Mouse (Mus musculus) lung, embryonic 15.5 days (tissue): ENCODE results near the gene Tns3. TPM values are rescaled to one million over a fixed set of nuclear protein-coding genes. Genes with fewer than 3 reads are reported as not detected.
"Not testable (repeated sequence)": the region's sequence is repeated elsewhere in the genome, so short reads cannot be mapped to it uniquely, and the experiment has no call there.

Experiments
- ATAC-seq: fragments of 200-750 bp; cut with Nextera tagmentation; 2 replicates; pipeline ENCODE4 v1.8.0; 2017; ENCODE audit warnings: moderate number of reproducible peaks, borderline replicate concordance; ENCODE audit not compliant: low FRiP score, low TSS enrichment; ENCODE audit errors: extremely low read depth
- H3K27ac ChIP-seq: fragments of 300-500 bp; sonication (generic); 2 replicates; pipeline ENCODE4 v1.5.1; 2015; ENCODE audit warnings: moderate library complexity, mild to moderate bottlenecking, inconsistent platforms
- H3K27me3 ChIP-seq: fragments of 300-500 bp; sonication (generic); 2 replicates; pipeline ENCODE4 v1.6.1; 2015; ENCODE audit warnings: inconsistent platforms
- H3K36me3 ChIP-seq: fragments of 300-500 bp; sonication (generic); 2 replicates; pipeline ENCODE4 v1.6.1; 2015; ENCODE audit warnings: inconsistent platforms
- H3K4me1 ChIP-seq: fragments of 300-500 bp; sonication (generic); 2 replicates; pipeline ENCODE4 v1.6.1; 2015; ENCODE audit warnings: inconsistent platforms
- H3K4me2 ChIP-seq: fragments of 300-500 bp; sonication (generic); 2 replicates; pipeline ENCODE4 v1.6.1; 2015; ENCODE audit warnings: inconsistent platforms, mild to moderate bottlenecking, moderate library complexity
- H3K4me3 ChIP-seq: fragments of 300-500 bp; sonication (generic); 2 replicates; pipeline ENCODE4 v1.5.1; 2015; ENCODE audit warnings: mild to moderate bottlenecking, inconsistent platforms
- H3K9ac ChIP-seq: fragments of 300-500 bp; sonication (generic); 2 replicates; pipeline ENCODE4 v1.6.1; 2015; ENCODE audit warnings: inconsistent platforms
- H3K9me3 ChIP-seq: fragments of 300-500 bp; sonication (generic); 2 replicates; pipeline ENCODE4 v1.6.1; 2016; ENCODE audit warnings: inconsistent platforms
- WGBS: fragments of 180-500 bp; shearing (Covaris S2); methylation state at CpG from one replicate; pipeline ENCODE4 v1.1.7; 2015; 5-methylcytosine and 5-hydroxymethylcytosine counted together
- polyA plus RNA-seq: library from polyadenylated mRNA; unstranded; fragments of >200 nt; fragmentation: Nextera tagmentation; extraction: Ambion mirVana; gene quantifications from 2 replicates; pipeline ENCODE4 v1.2.1, GENCODE M21; 2015

Gene Tns3
- polyA plus RNA-seq, 1 experiment from 2014 or later = 55.9 TPM

DNA sequence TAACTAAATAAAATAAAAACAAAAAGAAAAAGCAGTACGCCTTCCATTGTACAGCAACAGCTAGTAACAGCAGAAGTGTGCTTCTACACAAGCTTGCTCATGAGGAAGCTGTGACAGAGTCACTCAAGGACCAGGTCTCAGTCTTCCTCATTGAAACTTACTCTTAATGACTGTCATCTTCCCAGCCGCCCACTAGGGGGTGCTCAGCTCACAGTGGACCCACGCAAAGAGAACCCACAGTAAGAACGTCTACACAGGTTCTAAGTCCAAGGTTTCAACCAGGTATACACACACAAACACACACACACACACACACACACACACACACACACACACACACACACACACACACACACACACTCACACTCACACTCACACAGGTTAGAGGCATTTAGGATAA is 129.4 kb downstream of the Tns3 start:
- Histone ChIP-seq H3K27me3 (no peaks in the 10 kb centered on the region), H3K36me3 (peaks cover 20% of the 10 kb centered on the region), H3K4me1 (peaks cover 25% of the 10 kb centered on the region), H3K9ac (no peak overlapping the region), H3K27ac (no peak overlapping the region), H3K4me2 (no peak overlapping the region), H3K9me3 (no peaks in the 10 kb centered on the region), H3K4me3 (no peak overlapping the region)
- WGBS = 18% methylated on average over 4 of the region's 4 CpGs
- no peak for ATAC-seq

DNA sequence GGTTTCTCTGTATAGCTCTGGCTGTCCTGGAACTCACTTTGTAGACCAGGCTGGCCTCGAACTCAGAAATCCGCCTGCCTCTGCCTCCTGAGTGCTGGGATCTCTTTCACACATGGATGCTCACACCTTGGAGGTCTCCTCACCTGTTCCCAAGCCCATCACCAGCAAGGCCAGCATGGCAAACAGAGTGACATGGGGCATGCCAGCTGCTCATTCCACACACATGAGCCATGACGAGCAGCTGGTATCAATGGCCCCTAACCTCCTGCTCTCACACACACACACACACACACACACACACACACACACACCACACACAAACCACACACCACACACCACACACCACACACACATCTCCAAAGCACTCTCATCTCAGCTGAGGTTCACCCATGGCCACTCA is 131.6 kb downstream of the Tns3 start:
- not testable (repeated sequence) for ATAC-seq, H3K27me3 ChIP-seq, H3K4me2 ChIP-seq, H3K9me3 ChIP-seq, H3K4me3 ChIP-seq, H3K9ac ChIP-seq, H3K27ac ChIP-seq
- H3K4me1 ChIP-seq = peaks cover 11% of the 10 kb centered on the region
- 97% methylated on average over 3 of the region's 3 CpGs for WGBS
- H3K36me3 ChIP-seq = peaks cover 28% of the 10 kb centered on the region

DNA sequence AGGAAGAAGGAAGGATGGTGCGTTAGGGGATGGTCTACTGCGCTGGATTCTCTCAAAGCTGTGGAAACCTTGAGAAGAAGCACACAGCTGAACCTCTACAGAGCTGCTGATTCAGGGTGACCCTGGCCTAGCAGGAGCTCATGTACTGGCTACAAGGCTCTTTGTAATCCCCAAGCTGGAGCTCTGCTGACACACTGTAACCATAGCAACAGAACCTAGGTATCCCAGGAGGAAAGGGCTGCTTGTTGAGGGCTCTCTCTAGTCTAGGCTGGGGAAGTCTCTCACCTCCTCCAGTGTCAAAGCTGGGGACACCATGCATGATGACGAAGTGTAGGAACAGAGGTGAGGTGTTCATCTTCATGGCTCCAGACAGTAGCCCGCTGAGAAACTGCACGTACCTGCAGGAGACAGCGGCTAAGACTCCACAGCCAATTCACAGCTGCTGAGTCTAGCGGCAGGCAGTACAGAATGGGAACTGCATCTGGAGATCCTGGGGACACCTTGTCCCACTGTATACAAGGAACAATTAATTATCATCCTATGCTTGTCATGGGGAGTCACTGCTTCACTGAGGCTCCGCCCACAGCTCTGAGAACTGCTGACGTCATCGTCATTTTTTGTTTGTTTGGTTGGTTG is 132.1 kb downstream of the Tns3 start:
- Histone ChIP-seq H3K36me3 (peaks cover 28% of the 10 kb centered on the region), H3K9ac (no peak overlapping the region), H3K9me3 (no peaks in the 10 kb centered on the region), H3K4me1 (peaks cover 7% of the 10 kb centered on the region), H3K4me3 (no peak overlapping the region), H3K27ac (no peak overlapping the region), H3K4me2 (no peak overlapping the region), H3K27me3 (no peaks in the 10 kb centered on the region)
- no peak for ATAC-seq
- WGBS = 89% methylated on average over 10 of the region's 10 CpGs

DNA sequence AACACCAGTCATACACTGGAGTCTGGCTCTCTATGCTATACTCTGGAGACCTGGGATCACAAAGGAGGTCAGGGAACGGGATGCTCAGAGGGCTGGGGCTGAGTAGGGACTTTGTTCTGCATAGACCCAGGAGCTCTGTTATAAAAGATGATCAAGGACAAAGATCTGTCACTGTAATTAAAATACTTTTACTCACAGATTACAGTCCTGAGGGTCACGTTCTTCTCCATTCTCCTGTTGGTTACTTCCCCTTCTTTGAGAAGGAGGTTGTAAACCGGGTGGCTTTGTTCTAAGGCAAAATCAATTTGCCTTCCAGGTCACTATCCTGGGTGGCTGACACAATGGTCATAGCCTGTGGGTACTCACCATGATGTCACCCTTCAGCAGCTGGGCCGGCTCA is 133.8 kb downstream of the Tns3 start:
- Histone ChIP-seq H3K4me3 (no peak overlapping the region), H3K36me3 (peaks cover 24% of the 10 kb centered on the region), H3K4me2 (no peak overlapping the region), H3K9me3 (no peaks in the 10 kb centered on the region), H3K9ac (no peak overlapping the region), H3K4me1 (peaks cover 16% of the 10 kb centered on the region), H3K27me3 (no peaks in the 10 kb centered on the region), H3K27ac (no peak overlapping the region)
- ATAC-seq = no peak
- WGBS = 84% methylated on average over 4 of the region's 4 CpGs

DNA sequence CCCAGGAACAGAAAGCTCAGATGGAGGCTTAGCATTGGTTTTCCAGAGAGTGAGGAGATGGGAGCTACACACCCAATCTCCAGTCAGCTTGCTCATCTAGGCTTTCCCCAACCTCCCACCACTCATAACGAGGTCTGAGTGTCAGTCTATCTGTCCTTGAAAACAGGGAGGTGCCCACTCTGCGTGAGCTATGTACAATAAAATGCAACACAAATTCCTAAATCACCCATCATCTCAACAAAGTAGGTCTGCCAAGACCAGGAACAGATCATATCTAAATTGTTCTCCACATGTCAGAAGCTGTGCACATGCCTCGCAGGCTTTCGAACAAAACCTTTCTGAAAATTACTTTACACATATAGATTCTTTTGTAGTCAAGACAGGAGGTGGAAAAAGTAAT is 134.3 kb downstream of the Tns3 start:
- Histone ChIP-seq H3K4me1 (peaks cover 17% of the 10 kb centered on the region), H3K9me3 (no peaks in the 10 kb centered on the region), H3K27ac (no peak overlapping the region), H3K27me3 (no peaks in the 10 kb centered on the region), H3K4me3 (no peak overlapping the region), H3K9ac (no peak overlapping the region), H3K4me2 (no peak overlapping the region), H3K36me3 (peaks cover 24% of the 10 kb centered on the region)
- 86% methylated on average over 4 of the region's 4 CpGs for WGBS
- ATAC-seq = no peak

DNA sequence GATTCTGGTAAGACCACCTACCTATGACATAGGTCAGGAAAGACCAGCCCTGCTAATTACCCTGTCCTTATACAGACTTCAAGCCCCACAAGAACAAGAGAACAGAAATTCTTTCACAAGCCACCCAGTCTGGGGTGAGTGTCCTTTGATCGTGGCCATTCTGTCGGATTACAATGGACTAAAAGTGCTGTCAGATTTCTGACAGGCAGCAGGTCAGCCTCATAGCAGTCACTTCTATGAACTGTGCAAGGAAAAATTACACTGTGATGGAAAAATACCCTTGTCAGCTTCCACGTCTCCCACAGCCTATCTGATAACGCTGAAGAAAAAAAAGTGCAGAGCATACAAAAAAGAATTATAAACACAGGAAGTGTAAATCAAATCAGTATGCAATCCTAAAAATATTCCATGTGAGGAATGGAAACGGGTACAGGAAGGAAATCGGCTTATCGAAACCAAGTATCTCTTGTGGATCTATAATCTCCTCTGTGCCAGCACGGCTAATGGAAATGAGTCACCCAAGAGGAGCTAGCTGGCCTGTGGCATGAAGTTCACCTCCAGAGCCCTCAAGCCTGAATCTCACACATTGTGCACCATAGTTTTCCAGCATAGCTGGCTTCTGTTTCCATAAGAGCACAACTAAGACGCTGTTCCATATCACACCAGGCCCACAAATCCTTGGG is 138.7 kb downstream of the Tns3 start:
- H3K4me2 ChIP-seq = no peak overlapping the region
- H3K9ac ChIP-seq = no peak overlapping the region
- no peak overlapping the region for H3K4me3 ChIP-seq
- H3K27ac ChIP-seq = peak overlapping the region; percentile 92
- H3K4me1 ChIP-seq = peaks cover 35% of the 10 kb centered on the region
- ATAC-seq = peak; percentile 86
- peaks cover 18% of the 10 kb centered on the region for H3K36me3 ChIP-seq
- 32% methylated on average over 9 of the region's 9 CpGs for WGBS
- H3K27me3 ChIP-seq = no peaks in the 10 kb centered on the region
- H3K9me3 ChIP-seq = no peaks in the 10 kb centered on the region

DNA sequence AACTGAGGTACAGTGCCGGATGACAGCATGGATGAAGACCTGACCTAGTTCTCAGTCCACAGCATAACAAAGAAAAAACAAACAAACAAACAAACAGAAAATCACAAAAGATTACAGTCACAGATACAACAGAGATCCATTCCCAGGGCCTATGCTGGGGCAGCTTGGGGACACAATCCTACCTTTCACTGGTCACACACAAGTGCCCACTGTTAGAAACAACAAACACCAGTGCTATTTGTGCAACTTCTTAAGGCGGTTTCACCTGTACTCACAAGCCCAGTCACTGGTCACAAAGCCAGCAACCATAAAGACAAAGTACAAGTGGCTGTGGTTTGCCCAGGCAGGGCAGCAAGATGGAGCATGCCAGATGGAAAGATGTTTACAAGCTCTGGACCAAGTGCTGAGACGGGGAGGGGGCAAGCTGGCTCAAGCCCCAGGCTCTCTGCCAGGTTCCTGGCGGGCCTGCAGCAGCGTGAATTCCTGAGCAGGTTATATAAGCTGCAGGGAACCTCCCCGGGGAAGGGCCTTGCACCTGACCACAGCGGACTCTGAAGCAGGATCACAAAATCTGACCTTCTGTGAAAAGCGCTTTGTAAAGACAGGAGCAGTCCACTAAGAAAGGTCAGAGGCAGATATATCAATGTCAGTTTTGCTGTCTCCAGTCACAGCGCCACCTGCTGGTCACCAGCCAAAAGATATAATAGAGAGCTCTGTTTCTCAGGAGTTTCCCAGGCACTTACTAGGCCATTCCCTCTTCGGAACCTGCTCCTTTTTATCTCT is 140.8 kb downstream of the Tns3 start:
- H3K9me3 ChIP-seq = no peaks in the 10 kb centered on the region
- H3K27ac ChIP-seq = peak overlapping the region; percentile 92
- H3K36me3 ChIP-seq = peaks cover 9% of the 10 kb centered on the region; the same call in 1 of the 2 replicates
- WGBS = 30% methylated on average over 10 of the region's 10 CpGs
- H3K27me3 ChIP-seq = no peaks in the 10 kb centered on the region
- ATAC-seq = peak; percentile 11; the same call in 1 of the 2 replicates
- no peak overlapping the region for H3K4me2 ChIP-seq
- H3K4me1 ChIP-seq = peaks cover 35% of the 10 kb centered on the region
- H3K9ac ChIP-seq = no peak overlapping the region
- no peak overlapping the region for H3K4me3 ChIP-seq

DNA sequence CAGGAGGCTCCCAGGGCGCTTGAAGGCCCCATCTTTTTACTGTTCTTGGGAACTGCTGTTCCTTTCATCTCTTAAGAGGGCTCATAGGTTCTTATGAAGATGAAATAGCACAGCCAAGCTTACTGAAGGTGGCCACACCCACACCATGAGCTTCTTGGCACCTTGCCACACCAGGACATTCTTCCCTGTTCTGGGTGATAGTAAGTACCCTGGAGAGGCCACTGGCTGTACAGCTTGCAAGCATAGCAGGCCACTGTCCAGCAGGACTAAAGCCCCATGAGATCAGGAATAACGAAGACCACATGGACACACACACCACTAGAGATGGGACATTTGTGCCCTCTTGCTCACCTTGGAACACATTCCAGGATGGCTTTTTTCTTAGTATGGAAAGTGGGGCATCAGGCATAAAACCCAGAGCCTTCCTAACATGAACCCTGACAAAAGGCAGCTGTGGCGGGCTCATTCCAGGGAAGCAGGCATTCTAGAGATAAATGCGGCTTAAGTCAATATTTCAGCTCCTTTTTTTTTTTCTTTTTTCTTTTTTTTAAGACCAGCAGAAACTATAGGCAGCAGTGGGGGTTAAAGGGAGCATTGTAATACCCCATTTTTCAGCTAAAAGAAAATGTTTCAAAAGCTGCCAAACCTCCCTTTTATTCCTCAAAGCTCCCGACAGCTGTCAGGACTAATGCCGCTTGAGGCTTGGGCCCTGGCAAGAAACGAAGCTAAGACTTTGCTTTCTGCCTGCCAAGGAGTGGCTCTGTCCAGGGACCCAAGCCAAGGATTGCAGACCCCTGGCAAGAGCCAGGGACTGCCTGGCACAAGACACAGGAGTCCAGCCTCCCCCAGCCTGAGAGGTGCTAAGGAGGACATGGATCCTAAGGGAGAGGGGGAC is 150.7 kb downstream of the Tns3 start:
- 19% methylated on average over 7 of the region's 7 CpGs for WGBS
- Histone ChIP-seq H3K27me3 (no peaks in the 10 kb centered on the region), H3K27ac (peak overlapping the region; percentile 92), H3K4me1 (peaks cover 28% of the 10 kb centered on the region), H3K4me3 (no peak overlapping the region), H3K9ac (no peak overlapping the region), H3K36me3 (peaks cover 26% of the 10 kb centered on the region), H3K4me2 (no peak overlapping the region; the same call in 1 of the 2 replicates), H3K9me3 (no peaks in the 10 kb centered on the region)
- peak; percentile 85 for ATAC-seq

DNA sequence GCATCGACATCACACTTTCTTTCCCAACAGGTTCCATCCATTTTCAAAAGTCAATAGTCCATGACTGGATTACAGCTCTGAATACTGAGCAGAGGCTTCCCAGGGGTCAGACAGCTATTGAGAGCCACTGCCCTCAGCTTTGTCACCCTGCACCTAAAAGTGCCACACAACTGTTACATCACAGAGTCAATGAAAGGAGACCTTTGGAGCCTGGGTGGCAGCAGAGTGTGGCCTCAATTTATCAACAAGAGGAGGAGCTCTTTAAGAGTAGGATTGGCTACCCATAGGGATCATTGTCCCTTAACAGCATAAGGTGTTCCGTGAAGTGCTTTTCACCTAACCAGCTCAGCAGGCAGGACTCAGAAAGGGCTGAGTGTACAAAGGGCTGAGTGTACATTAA is 154.0 kb downstream of the Tns3 start:
- peaks cover 26% of the 10 kb centered on the region for H3K4me1 ChIP-seq
- no peak overlapping the region for H3K9ac ChIP-seq
- no peak for ATAC-seq
- H3K4me3 ChIP-seq = no peak overlapping the region
- no peak overlapping the region for H3K27ac ChIP-seq
- WGBS = 76% methylated on average over 2 of the region's 2 CpGs
- no peaks in the 10 kb centered on the region for H3K9me3 ChIP-seq
- H3K36me3 ChIP-seq = peaks cover 34% of the 10 kb centered on the region; the same call in 1 of the 2 replicates
- H3K4me2 ChIP-seq = no peak overlapping the region
- H3K27me3 ChIP-seq = no peaks in the 10 kb centered on the region

DNA sequence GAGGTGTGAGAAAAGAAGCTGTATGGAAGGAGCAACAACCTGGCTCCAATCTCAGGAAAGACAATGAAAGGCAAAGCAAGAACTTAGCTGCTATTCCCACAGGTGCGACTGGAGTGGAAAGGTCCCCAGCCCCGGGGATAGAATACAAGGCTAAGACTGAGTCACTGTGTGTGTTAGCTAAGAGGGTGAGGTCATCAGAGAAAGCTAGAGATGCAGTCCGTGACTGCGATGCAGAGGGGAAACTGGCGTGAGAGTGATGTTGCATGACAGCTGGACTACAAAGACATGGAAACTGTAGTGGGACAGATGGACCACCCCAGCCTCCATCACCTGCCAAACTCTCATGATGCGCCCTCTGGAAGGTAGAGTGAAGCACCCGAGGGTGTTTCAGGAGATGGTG is 154.7 kb downstream of the Tns3 start:
- Histone ChIP-seq H3K36me3 (peaks cover 40% of the 10 kb centered on the region; the same call in 1 of the 2 replicates), H3K9ac (no peak overlapping the region), H3K27ac (no peak overlapping the region), H3K4me2 (no peak overlapping the region), H3K9me3 (no peaks in the 10 kb centered on the region), H3K4me1 (peaks cover 27% of the 10 kb centered on the region), H3K4me3 (no peak overlapping the region), H3K27me3 (no peaks in the 10 kb centered on the region)
- WGBS = 65% methylated on average over 7 of the region's 7 CpGs
- ATAC-seq = no peak

DNA sequence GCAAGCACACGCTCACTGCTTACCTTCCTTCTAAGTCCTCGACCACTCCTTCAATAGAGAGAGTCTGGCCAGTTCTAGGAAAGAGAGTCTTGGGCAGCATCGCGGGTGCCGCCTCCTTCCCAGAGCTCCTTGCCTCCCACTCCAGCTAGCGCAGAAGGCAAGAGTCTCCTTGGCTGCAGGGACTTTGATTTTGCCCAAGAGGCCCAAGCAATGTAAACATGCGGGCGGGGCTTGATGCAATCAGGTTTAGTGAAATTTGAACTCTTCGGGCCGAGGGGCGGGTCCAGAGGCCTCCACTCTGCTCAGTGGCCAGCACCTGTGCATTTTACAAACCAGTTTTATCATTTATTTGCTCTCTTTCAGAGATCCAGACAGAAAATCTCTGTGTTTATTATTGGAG is 160.6 kb downstream of the Tns3 start:
- Histone ChIP-seq H3K4me3 (peak overlapping the region; percentile 30), H3K27me3 (no peaks in the 10 kb centered on the region), H3K9ac (0 out of 2 replicates have a peak overlapping the region, but pooled peaks have one; percentile 18), H3K36me3 (peaks cover 28% of the 10 kb centered on the region; the same call in 1 of the 2 replicates), H3K4me2 (peak overlapping the region; percentile 42), H3K27ac (peak overlapping the region; percentile 80), H3K9me3 (no peaks in the 10 kb centered on the region), H3K4me1 (peaks cover 58% of the 10 kb centered on the region)
- 30% methylated on average over 11 of the region's 11 CpGs for WGBS
- ATAC-seq = peak; percentile 86
